Mouse (Mus musculus) heart, embryonic 10.5 days (tissue): ENCODE data around the gene Fmnl1. TPM values are rescaled to one million over a fixed set of nuclear protein-coding genes. Genes with fewer than 3 reads are reported as not detected.

Experiments
- DNase-seq: peaks from one replicate; pipeline ENCODE4 v3.0.0-alpha.2; 2017; ENCODE audit warnings: low spot score
- H3K27ac ChIP-seq: fragments of 300-500 bp; sonication (generic); 2 replicates; pipeline ENCODE4 v1.5.1; 2016; ENCODE audit warnings: mild to moderate bottlenecking
- H3K27me3 ChIP-seq: fragments of 300-500 bp; sonication (generic); 2 replicates; pipeline ENCODE4 v1.6.1; 2016; ENCODE audit warnings: mild to moderate bottlenecking; ENCODE audit not compliant: poor library complexity, insufficient read depth, severe bottlenecking
- H3K36me3 ChIP-seq: fragments of 300-500 bp; sonication (generic); 2 replicates; pipeline ENCODE4 v1.6.1; 2016; ENCODE audit warnings: mild to moderate bottlenecking, moderate library complexity
- H3K4me1 ChIP-seq: fragments of 300-500 bp; sonication (generic); 2 replicates; pipeline ENCODE4 v1.6.1; 2016; ENCODE audit warnings: mild to moderate bottlenecking
- H3K4me3 ChIP-seq: fragments of 300-500 bp; sonication (generic); 2 replicates; pipeline ENCODE4 v1.5.1; 2016; ENCODE audit warnings: mild to moderate bottlenecking, moderate library complexity
- H3K9me3 ChIP-seq: fragments of 300-500 bp; sonication (generic); 2 replicates; pipeline ENCODE4 v1.6.1; 2016; ENCODE audit warnings: mild to moderate bottlenecking, moderate library complexity
- WGBS: fragments of 180-500 bp; shearing (Covaris S2); methylation state at CpG from one replicate; pipeline ENCODE4 v1.1.7; 2016; 5-methylcytosine and 5-hydroxymethylcytosine counted together
- polyA plus RNA-seq: library from polyadenylated mRNA; unstranded; fragments of >200 nt; fragmentation: Nextera tagmentation; extraction: Ambion mirVana; gene quantifications from 2 replicates; pipeline ENCODE4 v1.2.1, GENCODE M21; 2016

Fmnl1 gene
- polyA plus RNA-seq, 1 experiment from 2014 or later: 1.2 TPM

DNA sequence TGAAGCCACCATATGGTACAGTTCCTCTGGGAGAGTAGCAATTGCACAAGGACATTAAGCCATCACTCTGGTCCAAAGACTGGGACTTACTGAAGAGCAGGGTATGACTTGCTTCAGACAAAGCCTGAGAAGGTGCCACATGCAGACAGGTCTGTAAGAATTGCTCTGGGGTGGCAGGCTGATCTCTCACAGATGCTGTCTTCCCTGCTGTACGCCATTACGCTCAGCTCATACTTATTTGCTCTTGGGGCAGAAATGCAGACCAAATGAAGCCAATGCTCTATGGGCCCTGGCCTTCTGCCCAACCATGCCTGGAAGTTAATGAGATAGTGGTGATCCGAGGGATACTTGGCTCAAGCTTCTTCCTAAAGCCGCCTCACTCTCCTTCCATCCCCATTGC, 73.9 kb downstream of the Fmnl1 start:
- no peaks in the 10 kb centered on the region for H3K27me3 ChIP-seq
- 86% methylated on average over 4 of the region's 4 CpGs for WGBS
- H3K4me1 ChIP-seq: peaks cover 32% of the 10 kb centered on the region
- peaks cover 1% of the 10 kb centered on the region; the same call in 1 of the 2 replicates for H3K36me3 ChIP-seq
- no peaks in the 10 kb centered on the region for H3K9me3 ChIP-seq
- H3K27ac ChIP-seq: no peak overlapping the region
- no peak overlapping the region for H3K4me3 ChIP-seq
- no peak for DNase-seq

DNA sequence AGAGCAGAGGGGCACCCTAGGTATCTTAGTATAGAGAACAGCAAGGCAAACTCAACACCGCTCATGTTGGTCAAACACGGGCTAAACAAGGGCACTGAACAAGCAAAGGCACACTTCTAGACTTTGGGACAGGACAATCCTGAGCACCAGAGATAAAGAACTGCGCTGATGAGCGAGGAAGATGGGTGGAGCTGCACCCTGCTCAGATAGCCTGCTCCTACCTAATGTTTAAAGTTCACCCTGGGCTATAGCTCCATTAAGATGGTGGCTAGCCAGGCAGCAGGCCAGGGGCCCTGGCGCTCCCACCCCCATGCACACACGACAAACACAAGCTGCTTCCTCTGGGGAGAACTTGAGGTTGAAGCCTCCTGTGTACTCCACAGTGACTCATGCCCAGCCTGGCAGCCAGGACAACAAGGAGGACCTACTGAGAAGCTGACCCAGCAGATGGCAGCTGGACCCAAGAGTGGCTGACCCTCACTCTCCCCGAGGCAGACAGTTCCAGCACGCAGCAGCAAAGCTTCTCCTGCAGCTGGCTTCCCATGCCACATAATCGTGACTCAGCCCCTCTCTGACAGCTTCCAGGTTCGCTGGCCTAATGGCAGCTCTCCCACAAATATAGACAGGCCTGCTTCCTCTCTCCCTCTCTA, 75.3 kb downstream of the Fmnl1 start:
- Histone ChIP-seq H3K27ac (peak overlapping the region; percentile 56), H3K36me3 (no peaks in the 10 kb centered on the region), H3K4me1 (peaks cover 26% of the 10 kb centered on the region), H3K27me3 (no peaks in the 10 kb centered on the region), H3K9me3 (no peaks in the 10 kb centered on the region), H3K4me3 (no peak overlapping the region)
- 65% methylated on average over 10 of the region's 10 CpGs for WGBS
- no peak for DNase-seq

DNA sequence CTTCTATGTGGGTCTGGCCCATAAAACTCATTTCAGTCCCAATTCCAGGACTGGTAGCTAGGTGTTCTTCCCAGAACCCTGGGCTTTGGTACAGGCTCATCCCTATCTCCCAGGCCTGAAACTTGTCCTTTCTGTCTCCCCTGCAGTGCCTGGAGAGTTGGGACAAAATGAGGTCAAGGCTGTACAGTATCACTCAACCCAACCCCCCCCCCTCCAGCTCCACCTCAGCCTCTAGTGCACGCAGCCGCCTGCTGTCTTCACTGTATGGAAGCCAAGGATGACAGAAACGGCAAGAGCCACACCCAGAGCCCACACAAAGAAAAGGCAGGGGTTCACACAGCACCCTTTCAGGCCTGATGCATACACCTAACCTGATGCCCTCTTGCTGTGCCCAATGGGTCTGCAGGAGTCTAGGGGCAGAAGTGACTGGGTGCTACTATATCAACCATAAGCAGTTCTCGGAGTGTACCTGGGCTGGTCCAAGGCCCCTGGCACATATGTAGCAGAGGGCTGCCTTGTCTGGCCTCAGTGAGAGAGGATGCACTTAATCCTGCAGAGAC, 75.9 kb downstream of the Fmnl1 start:
- H3K27ac ChIP-seq: peak overlapping the region; percentile 56
- peaks cover 26% of the 10 kb centered on the region for H3K4me1 ChIP-seq

DNA sequence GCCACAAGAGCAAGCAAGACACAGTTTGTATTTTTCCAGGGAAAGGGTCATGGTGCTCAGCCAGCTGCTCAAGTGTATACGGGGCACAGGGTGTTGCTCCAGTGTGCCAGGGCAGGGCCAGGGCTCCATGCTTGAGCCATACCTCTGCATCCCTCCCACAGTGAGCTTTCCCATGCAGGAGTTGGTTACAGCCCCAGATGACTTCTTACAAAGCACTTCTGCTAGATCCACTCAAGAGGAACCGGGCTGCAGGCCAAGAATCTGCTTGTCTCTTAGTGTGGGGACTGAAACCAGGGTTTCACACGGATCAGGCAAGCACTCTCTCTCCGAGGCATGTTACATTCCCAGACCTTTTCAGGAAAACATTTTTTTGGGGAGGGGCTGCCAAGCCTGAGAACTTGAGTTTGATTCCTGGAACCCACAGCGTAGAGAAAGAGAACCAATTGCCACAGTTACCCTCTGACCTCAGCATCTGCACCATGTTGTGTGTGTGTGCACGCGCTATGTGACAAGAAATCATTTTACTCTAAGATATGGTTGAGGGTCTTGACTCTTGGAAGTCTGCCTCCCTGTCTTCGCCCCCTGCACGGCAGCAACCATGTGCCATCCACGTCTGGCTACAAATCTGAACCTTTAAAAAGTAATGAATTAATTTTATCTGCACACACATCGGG, 76.7 kb downstream of the Fmnl1 start:
- no peak for DNase-seq
- 73% methylated on average over 11 of the region's 11 CpGs for WGBS
- H3K27me3 ChIP-seq: no peaks in the 10 kb centered on the region
- H3K4me1 ChIP-seq: peaks cover 26% of the 10 kb centered on the region
- H3K4me3 ChIP-seq: no peak overlapping the region
- H3K9me3 ChIP-seq: no peaks in the 10 kb centered on the region
- no peak overlapping the region for H3K27ac ChIP-seq
- no peaks in the 10 kb centered on the region for H3K36me3 ChIP-seq

More for the DNA sequence above, 75.9 kb downstream of the Fmnl1 start:
- no peak for DNase-seq
- H3K36me3 ChIP-seq: no peaks in the 10 kb centered on the region
- no peaks in the 10 kb centered on the region for H3K9me3 ChIP-seq
- no peaks in the 10 kb centered on the region for H3K27me3 ChIP-seq
- WGBS: 84% methylated on average over 4 of the region's 4 CpGs
- no peak overlapping the region for H3K4me3 ChIP-seq

Other genes starting within 250 kb of the Fmnl1 start
- 7.7 and 12.1 TPM in 2 replicates for gene Kif18b, start 246.0 kb upstream of the Fmnl1 start, polyA plus RNA-seq
- gene C1ql1, start 224.4 kb upstream of the Fmnl1 start, polyA plus RNA-seq: 0.34 and 0.98 TPM in 2 replicates
- 58.4 and 59.0 TPM in 2 replicates for gene Nmt1, start 142.9 kb upstream of the Fmnl1 start, polyA plus RNA-seq
- gene Dcakd, start 142.8 kb upstream of the Fmnl1 start, polyA plus RNA-seq: 113 and 137 TPM in 2 replicates
- gene Plcd3, start 69.4 kb upstream of the Fmnl1 start, polyA plus RNA-seq: 3.6 and 4.8 TPM in 2 replicates
- gene Acbd4, start 69.4 kb upstream of the Fmnl1 start, polyA plus RNA-seq: 9.8 and 10.2 TPM in 2 replicates
- gene Hexim1, start 54.9 kb upstream of the Fmnl1 start, polyA plus RNA-seq: 1.8 and 2.8 TPM in 2 replicates
- 6.5 and 7.9 TPM in 2 replicates for gene Hexim2, start 38.7 kb upstream of the Fmnl1 start, polyA plus RNA-seq
- gene 1700023F06Rik, start 37.5 kb downstream of the Fmnl1 start, polyA plus RNA-seq: 0.35 TPM in 1 of 2 replicates, not detected in the other
- gene Spata32, start 47.3 kb downstream of the Fmnl1 start, polyA plus RNA-seq: not detected in 2 replicates
- 1.7 and 2.1 TPM in 2 replicates for gene Map3k14, start 96.4 kb downstream of the Fmnl1 start, polyA plus RNA-seq
- gene Arhgap27, start 192.6 kb downstream of the Fmnl1 start, polyA plus RNA-seq: 5.7 and 6.0 TPM in 2 replicates
- 6.7 and 6.9 TPM in 2 replicates for gene Plekhm1, start 241.6 kb downstream of the Fmnl1 start, polyA plus RNA-seq